Mouse (Mus musculus) right cerebral cortex, postnatal 25 days (tissue): ENCODE measurements at regions not wholly inside any gene's neighbourhood (a gene's known extent, or its start where the extent isn't known, plus 50 kb on each side); places are given as distances from the start of the nearest gene placed in this dataset.

ENCODE experiments used
- DNase-seq: peaks from one replicate; pipeline ENCODE4 v3.0.0; 2022

DNA sequence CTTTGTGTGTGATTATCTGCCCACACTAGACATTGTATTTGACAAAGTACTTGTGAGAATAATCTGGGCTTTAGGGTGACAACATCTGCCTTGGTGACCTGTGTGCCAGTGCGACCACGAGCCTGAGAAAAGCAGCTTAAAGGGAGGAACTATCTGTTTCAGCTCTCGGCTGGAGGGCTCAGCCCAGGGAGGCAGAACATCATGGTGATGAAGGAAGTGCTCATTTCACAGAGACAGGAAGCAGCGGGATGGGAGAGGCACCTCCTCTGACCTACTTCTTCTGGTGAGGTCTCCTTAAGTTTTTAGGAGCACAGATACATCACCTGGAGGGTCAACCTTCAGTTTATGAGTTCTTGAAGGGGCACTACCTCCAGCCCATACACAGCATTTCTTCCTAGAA is 89.8 kb downstream of the Kif26a start:
- DNase-seq, result no peak

DNA sequence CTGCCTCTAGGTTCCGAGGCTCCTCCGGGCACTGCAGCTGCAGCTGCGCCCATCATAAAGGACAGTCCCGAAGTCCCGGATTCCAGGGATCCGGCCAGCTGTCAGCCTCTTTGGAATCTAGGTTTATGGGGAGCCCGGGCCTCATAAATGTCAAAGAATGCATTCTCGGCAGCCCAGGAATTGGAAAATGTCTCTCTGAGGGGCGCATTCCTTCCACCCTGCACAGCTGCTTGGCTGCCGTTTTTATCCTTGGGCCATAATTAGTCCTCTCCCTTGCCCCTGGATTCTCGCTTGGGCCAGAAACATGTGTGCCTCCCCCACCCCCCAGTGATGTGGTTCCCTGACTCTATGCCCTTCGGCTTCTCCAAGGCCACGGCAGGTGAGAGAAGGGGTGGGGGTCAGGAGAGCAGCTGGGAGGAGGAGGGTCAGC is 91.1 kb downstream of the Kif26a start:
- DNase-seq, result no peak

DNA sequence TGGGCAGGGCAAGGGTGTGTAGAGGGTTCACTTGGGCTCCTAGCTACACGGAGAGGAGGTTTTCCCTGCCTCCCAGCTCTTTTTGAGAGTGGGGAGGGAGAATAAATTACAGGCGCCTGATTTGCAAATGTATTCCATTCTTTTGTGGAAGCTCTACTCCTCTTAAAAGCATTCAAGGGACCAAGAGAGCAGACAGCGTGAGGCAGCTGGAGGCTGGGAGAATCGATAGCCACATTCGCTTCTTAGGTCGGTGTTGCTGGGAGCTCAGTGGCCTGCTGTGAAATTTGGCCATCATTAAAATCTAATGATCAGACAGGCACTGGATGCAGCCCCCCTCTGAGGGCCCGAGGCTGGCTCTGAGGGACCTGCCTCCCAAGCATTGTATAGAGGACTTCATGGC is 92.8 kb downstream of the Kif26a start:
- DNase-seq, result no peak

DNA sequence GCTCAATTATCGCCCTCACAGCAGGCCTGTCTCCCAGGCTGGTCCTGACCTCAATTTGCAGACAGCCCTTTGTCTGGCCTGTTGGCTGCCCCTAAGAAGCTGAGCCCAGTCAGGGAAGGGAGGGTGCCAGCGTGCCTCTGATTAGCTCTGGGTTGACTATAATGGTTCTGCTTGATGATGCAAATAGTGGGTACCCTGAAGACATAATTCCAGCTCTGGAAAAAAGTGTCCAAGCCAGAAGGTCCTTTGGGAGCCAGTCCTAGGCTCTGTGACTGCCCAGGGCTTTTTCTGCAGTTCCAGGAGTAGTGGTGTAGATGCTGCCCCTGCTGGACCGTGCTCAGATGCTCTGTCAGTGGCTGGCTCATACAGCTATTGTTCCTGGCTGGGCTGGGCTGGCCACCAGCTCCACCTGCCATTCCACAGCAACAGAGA is 95.7 kb downstream of the Kif26a start:
- no peak for DNase-seq

DNA sequence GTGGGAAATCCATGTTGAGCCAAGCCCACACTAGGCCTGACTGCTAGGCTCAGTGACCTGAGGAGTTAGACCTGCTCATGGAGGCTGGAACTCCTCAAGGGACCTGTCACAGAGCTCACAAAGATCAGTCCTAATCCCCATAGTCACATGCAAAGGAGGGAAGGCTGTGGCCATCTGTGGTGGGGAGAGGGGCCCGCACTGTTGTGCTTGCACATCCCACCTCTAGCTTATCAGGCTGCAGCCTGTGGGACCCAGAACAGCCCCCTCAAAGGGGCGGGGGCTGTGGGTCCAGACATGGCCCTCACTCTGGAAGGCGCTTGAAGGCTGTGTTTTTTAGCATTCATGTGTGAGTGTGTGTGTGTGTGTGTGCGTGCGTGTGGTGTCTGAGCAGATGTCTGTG is 97.2 kb downstream of the Kif26a start:
- DNase-seq, result no peak

DNA sequence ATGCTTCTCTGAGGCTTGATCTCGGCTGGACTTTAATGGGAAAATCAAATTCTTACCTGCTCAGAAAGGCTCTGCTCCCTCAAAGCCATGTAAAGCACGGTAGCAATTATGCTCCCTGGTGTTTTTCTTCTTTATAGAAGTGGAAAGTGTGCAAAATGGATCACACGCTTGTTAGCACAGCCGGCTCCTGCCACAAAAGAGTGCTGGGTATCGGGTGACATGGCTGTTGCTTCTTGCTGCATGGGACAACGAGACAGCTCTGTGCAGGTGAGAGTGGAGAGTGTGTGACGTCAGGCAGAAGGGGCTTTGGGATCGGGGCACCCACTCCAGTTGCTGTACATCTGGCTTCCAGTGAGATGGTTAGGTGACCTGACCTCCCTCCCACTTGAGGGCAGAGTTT is 104.9 kb downstream of the Kif26a start:
- DNase-seq, result no peak

DNA sequence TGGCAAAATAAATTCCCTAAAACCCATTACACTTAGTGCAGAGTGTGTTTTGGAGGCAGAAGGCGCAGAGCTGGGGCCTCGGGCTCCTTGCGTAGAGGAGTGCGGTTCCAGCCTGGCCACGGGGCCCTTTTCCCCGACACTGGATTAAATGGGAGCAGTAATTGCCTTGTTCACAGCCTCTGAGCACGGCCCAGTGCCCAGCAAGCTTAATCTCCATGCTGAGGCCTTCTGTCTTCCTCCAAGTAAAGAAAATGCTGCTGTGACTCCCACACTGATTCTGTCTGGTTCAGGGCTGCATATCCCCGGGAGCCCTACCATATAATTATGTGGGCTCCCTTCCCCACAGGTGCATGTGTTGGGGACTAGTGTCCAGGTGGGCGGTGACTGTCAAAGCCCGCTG is 107.5 kb downstream of the Kif26a start:
- peak; percentile 23 for DNase-seq

DNA sequence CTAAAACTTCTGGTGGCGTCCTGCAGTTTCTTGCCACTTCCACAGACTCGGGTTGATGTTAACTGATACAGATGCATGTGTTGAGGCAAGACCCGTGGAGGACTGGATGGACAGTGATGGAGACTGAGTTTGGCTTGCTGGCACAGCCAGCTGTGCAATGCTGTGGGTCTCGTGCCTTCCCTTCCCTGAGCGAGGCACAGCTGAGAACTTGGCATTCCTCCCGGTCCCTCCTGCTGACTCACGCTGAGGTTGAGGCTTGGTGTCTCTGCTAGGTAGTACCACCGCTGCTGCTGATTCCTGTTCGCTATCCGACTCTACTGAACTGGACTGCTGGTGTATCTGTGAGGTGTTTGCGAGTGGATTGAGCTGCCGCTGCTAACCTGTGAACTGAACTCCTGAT is 109.2 kb downstream of the Kif26a start:
- no peak for DNase-seq

DNA sequence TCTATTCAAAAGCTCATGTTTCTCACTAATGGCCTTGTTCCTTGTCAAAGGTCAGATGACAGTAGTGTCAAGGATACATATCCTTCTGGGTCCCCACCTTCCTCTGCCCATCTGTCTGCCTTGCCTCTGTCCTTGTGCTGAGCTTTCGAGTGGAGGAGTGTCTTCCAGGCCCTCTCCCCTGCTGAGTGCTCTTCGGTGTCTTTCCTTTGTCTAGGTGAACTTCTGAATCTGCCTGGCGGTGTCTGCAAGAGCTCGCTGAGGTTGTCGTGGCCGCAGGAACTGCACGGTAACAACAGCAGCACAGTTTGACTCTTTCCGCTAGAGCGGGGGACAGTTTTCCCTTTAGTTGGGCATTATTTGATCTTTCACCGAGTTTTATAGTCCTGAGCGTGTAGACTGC is 111.7 kb downstream of the Kif26a start:
- no peak for DNase-seq

DNA sequence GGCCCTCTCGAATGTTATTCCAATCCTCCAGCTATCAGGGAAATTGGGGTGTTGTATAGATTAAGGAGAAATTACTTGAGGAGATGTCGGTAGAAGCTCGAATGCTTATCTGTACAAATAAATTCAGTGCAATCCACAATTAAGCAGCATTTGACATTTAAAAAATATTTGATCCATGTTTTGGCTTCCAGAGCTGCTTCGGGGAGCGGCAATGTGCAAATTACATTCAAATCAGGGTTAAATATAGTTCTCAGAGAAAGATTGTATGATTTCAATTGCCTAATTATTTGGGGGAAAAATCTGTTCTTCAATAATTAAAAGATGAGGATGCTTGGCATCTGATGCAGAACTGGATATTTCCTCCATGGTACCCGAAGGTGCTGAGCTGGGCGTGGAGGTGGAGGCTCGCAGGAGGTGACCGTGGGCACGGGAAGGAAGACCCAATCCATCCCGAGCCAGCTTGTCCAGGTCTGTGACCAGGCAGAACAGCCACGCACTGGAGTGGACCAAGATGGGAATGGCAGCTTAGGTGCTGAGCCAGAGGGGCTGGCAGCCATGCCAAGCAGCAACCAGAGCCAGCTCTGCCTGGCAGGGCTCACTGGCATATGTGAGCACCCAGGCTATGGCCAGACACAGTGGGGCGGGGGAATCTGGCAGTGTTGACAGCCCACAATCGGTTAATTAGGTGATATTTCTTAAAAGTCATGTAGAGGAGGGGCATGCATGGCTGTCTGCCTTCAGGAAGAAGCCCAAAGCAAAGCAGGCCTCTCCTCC is 117.5 kb downstream of the Kif26a start:
- DNase-seq, result peak; percentile 36

DNA sequence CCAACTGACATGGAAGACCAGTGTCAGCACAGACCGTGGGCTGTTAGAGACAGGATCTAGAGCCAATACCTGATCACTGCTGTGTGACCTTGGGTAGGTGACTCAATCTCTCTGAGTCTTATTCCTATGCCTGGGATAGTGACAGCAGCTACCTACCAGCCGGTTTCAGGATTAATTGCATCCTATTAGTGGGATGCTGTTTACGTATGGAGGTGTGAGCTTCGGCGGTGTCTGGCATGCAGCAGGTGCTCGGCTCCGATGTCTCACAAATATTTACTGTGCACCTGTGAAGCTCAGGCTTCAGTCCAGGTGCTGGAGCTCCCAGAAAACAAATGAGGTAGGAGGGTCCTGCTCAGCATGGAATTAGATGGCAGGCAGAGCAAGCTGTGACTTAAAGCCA is 118.2 kb downstream of the Kif26a start:
- DNase-seq, result no peak

DNA sequence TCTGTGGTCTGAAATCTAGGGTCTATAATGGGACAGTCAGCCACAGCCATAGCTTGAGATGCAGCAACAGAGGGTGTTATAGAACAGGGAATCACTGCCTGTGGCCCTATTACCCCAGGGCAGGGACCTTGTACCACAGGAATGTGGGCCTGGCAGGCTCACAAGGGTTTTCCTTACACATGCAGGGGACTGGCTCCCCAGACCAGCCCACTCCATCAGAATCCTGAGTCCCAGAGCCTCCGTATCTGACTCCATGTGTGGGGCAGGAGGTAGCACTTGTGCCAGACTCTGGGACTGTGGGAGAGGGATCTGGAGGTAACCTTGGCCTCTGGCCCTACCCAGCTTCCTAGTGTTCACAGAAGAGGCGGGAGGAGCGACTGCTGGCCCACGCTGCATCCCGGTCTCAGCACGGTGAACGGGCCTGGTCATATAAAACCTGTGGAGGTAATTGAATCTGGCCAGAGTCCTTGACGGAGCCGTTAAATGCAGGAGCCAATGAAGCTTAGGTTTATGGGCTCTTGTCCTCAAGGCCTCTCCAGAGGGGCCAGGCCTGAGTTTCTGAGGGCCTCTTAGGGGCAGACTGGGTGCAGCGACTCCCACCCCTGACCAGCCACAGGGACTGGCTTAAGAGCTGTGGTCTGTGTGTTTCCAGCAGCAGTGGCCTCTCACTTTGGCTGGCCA is 119.4 kb downstream of the Kif26a start:
- DNase-seq, result no peak

DNA sequence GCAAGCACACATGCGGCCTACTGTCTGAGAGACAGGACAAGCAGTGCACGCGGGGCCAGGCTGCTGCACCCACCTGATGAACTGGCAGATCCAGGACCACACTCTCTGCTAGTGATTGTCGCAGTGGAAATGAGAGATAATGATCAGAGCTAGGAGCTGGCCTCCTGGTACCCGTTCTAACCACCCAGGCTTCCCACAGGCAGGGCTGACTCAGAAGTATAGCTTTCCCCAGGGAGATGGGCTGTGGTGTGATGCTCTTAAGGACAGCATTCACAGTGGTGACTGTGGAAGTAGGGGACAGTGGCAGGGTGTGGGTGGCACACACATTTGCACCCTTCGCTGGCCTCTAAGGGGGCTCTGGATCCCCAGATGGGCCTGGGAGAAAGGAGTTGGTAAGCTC is 128.0 kb downstream of the Kif26a start:
- no peak for DNase-seq

DNA sequence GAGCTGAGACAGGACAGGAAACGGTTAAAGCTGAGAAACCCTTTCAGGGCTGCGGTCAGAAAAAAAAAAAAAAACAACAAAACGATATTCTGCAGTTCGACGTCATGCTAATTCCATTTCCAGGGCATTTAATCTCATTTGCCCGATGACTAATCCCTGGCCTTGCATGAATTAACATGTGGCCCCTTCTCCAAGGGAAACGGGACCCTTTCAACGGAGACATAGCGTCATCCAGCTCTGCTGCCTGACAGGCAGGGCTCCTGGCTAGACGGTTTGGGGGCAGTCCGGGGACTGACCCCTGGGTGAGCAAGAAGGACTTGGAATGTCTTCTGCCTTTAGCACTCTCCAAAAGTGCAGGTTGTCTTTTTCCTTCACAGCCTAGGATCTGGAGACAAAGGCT is 128.7 kb downstream of the Kif26a start:
- no peak for DNase-seq

DNA sequence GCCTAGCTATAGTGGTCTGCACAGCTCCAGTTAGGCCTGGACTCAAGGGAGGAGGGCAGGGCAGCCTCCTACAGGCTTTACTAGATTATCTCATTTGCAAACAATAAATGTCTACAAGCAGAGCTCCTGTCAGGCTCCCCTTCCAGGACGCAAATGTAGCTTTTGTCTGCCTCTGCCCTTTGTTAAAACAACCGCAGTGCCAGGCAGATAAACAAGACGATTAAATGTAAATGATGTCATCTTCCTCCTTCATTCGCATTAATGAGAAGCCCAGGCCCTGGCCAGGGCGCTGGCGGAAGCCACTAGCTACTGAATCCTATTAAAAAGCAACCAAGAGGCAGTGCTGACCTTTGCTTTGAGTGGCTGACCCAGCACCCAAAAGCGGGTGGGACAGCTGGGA is 130.6 kb downstream of the Kif26a start:
- no peak for DNase-seq

DNA sequence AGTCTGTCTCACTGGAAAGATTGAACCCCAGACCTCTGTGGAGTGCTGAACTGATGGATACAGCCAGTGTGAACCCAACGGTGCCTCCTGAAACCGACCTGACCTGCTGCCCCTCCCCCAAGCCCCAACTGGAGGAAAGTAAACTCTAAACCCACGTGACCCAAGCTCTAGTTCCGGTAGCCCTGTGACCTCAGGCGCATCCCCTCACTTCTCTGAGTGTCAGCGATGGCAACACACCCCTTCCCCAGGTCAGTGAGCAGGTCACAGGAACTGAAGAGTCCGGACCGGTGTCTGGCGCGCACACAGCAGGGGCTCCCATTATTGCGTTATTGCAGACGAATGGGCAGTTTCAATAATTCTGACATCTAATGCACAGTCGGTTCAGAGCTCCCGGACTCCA is 131.5 kb downstream of the Kif26a start:
- no peak for DNase-seq

DNA sequence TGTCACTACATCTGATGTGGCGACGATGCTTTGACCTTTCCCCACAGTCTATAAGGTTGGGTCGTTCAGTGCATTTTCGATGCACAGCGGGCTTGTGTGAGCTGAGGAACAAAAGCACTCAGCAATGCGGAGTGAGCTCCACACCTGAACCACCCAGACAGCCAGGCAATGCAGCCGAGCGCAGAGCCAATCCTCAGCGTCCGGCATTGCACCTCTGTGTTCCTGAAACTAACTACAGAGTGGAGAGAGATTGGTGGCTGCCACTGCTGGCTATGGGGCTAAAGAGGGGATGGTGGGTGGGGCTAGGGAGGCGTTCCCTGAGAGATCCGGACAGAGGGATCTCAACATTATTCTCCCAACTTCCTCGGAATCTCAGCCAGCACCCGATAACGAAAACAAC is 139.1 kb downstream of the Kif26a start:
- DNase-seq, result no peak

DNA sequence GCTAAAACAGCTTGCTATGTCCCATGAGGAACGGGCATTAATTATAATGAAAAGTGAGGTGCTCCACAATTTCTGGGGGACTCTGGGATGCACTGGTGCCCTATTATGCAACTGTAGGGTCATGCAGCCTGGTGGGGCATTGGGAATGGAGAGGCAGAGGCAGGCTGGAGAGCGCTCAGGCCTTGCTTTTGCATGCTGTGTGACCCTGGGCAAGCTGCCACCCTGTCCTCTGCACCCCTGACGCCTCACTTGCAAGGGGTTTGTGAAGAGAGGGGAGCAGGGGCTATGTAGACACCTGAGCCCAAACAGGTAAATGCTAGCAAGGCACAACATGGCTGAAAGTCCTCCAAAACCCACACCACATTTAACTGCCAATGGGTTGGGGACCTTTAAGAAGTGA is 142.8 kb downstream of the Kif26a start:
- no peak for DNase-seq

DNA sequence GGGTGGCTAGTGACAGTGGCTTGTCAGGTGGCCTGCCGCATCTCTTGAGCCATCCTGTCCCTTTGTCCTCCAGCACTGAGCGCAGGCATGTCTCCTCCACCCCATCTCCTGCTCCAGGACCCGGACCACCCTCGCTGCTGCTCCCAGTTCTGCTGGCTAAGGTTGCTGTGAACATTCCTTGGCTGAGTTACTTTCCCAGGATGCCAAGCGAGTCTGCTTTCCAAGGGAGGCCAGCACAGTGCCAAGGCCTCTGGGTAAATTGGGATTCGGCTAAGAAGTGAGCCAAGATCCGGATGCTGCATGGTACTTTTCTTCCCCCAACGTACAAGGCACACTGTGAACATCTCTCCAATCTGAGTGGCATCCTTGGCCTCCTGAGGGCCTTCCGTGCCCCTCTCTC is 144.3 kb downstream of the Kif26a start:
- DNase-seq, result peak; percentile 55

DNA sequence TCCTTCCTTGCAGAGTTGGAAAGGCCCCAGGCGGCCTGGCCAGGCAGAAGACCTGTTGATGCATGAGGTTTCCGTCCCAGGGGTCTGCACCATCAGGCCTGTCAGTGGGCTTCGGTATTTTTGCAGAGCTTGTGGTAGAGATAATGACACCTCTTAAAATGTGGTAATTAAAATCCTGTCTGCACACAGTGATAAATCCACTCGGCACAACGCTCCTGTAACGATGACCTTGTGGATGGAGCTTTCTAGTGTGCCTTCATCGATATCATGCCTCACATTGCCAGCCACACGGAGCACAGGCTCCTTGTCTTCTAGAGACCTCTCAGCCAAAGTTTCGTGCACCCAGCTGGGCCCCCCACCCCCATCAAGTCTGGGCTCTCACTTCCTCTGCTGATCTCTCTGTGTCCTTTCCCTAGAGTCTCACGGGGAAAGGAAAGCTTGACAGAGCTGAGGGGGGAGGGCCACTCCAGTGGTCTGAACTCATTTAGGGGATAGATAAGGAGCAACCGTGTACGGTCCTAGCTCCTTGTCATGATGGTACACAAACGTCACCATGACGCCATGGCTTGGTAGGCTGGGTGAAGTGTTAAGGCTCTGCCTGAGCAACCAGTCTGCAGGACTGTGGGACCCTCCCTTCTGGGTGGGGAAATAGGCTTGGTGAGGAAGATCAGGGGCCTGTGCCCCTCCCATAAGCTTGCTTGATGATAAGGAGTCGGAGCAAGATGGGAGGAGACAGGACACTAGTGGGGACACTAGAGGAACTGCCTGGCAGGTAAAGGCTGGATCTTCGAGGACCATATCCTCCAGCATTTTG is 145.9 kb downstream of the Kif26a start:
- no peak for DNase-seq

DNA sequence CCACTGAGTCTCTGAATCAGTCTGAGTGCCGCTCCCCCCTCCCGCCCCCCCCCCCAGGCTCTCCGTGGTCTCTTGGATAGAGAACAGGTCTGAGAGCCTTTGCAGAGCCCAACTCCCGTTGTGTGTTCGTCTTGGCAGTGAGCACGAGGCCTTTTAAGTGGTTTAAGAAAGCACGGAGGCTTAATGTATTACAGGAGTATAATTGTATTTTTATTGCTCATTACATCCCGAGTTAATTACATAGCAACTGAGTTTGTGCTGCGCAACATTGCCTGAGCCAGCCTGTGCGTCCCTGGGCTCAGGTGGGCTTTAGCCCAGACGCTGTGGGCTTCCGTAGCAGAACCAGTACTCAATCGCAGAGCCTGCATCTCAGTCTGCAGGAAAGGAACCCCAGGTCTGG is 147.1 kb downstream of the Kif26a start:
- no peak for DNase-seq

DNA sequence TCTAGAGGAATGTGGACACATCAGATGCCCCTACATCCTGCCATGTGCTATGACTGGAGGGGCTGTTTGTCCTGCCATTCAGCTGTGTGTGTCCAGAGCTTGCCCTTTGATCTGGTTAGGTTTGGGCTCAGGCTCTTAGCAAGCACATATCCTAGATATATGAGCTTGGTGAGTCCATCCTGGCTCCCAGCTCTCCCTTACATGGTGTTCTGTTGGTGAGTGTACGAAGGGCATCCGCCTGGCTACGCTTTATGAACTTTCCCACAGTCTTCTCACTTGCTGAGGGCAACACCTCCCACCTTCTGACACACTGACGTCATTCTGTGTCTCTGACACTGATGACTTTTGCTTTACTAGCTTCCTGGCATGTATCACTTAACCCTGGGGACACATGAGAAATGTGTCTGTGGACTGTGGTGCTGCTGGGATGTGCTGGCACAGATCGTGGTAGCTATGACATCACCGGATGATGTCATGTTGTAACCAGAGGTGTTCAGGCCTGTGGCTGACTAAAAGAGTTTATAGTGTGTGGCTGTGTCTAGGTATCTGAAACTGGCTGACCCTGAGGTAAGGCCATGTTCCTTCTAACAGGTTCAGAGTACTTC is 149.4 kb downstream of the Kif26a start:
- no peak for DNase-seq

DNA sequence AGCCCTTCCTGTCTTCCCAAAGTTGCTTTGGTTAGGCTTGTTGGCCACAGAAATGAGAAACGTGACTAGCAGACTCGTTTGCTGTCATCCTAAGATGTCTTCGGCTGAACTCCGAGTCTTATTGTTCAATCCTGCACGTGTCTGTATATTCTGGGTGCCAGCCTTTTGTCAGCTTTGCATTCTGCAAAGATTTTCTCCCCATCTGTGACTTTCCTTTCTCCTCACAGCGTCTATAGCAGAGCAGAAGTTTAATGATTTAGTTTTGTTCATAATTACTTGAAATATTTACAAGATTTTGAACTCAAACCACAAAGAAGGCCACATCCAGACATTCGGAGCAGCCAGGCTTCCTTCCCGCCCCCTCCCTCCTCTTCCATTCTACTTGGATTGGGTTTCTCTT is 152.5 kb downstream of the Kif26a start:
- DNase-seq, result no peak

DNA sequence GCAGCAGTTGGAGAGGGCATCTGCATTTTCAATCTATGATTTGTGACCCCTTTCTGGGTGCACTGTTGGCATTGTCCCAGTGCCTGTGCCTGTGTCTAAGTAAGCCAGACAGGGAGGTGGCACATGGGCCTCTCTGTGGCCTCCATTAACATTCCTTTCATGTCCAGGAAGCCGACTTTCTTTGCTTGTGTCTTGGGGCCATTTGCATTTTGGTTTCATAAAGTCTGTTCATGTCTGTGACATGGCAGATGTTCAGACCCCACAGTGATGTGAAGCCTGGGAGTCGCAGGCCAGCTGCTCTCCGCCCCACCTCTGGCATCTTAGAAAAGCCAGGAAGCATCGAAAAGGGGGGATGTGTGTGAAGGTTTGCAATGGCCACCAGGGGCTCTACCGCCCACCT is 153.1 kb downstream of the Kif26a start:
- no peak for DNase-seq
